Mouse (Mus musculus) B cell, adult (primary cell): ENCODE data around the gene Tmem274. TPM values are rescaled to one million over a fixed set of nuclear protein-coding genes. Genes with fewer than 3 reads are reported as not detected.

ENCODE experiments used
- total RNA-seq: library from RNA; stranded (reverse); gene quantifications from 4 replicates; pipeline ENCODE4 v1.2.4, GENCODE M21; 2023; ENCODE audit not compliant: inconsistent age

Gene Tmem274
- not detected in 4 replicates for total RNA-seq

GRCm38 (mm10) chr4:149477078-149477477 is at the start of gene Tmem274:
Tmem274 (plus strand) TSS chr4:149477378.

GRCm38 (mm10) chr4:149454879-149455278 is 22.3 kb upstream of the Tmem274 start, which contains the start of gene Rbp7:
Rbp7 (minus strand) TSS chr4:149454978.

GRCm38 (mm10) chr4:149485053-149485824 is 8.1 kb downstream of the Tmem274 start, which contains the start of the genes Nmnat1 and Lzic:
Nmnat1 (minus strand) TSS chr4:149485202.
Lzic (plus strand) TSS chr4:149485229.

GRCm38 (mm10) chr4:149517868-149518340 is 40.7 kb downstream of the Tmem274 start, which contains the start of gene Ctnnbip1:
Ctnnbip1 (plus strand) TSS chr4:149518236.

Other genes with a start within 250 kb of the Tmem274 start
- 12.4 to 17.7 TPM (median 13.5 TPM) in 4 replicates for gene Kif1b, start 169.7 kb upstream of the Tmem274 start, total RNA-seq
- gene Ube4b, start 50.6 kb upstream of the Tmem274 start, total RNA-seq = 68.0 to 79.9 TPM (median 73.1 TPM) in 4 replicates
- not detected in 4 replicates for gene Rbp7, start 22.4 kb upstream of the Tmem274 start, total RNA-seq
- 4.9 to 7.9 TPM (median 6.5 TPM) in 4 replicates for gene Nmnat1, start 7.8 kb downstream of the Tmem274 start, total RNA-seq
- 29.4 to 46.9 TPM (median 35.6 TPM) in 4 replicates for gene Lzic, start 7.9 kb downstream of the Tmem274 start, total RNA-seq
- gene Ctnnbip1, start 40.9 kb downstream of the Tmem274 start, total RNA-seq = 0.45 to 1.5 TPM (median 1.2 TPM) in 4 replicates
- 3.2 to 3.9 TPM (median 3.8 TPM) in 4 replicates for gene Clstn1, start 109.1 kb downstream of the Tmem274 start, total RNA-seq
- 230 to 246 TPM (median 238 TPM) in 4 replicates for gene Pik3cd, start 225.2 kb downstream of the Tmem274 start, total RNA-seq